Mouse (Mus musculus) hindbrain, postnatal 0 days (tissue): ENCODE measurements around the gene Habp2. TPM values are rescaled to one million over a fixed set of nuclear protein-coding genes. Genes with fewer than 3 reads are reported as not detected.

Source experiments
- ATAC-seq: fragments of 200-750 bp; cut with Nextera tagmentation; 2 replicates; pipeline ENCODE4 v1.8.0; 2017; ENCODE audit warnings: mild to moderate bottlenecking, moderate TSS enrichment, moderate library complexity
- DNase-seq: peaks from one replicate; pipeline ENCODE4 v3.0.0-alpha.2; 2015; ENCODE audit warnings: low spot score
- H3K27ac ChIP-seq: fragments of 300-500 bp; sonication (generic); 2 replicates; pipeline ENCODE4 v1.5.1; 2014; ENCODE audit warnings: mild to moderate bottlenecking
- H3K27me3 ChIP-seq: fragments of 300-500 bp; sonication (generic); 2 replicates; pipeline ENCODE4 v1.6.1; 2014; ENCODE audit warnings: low read length, mixed read lengths; ENCODE audit not compliant: insufficient read depth
- H3K36me3 ChIP-seq: fragments of 300-500 bp; sonication (generic); 2 replicates; pipeline ENCODE4 v1.6.1; 2014; ENCODE audit warnings: low read length, mixed read lengths; ENCODE audit not compliant: insufficient read depth
- H3K4me1 ChIP-seq: fragments of 300-500 bp; sonication (generic); 2 replicates; pipeline ENCODE4 v1.6.1; 2014; ENCODE audit warnings: antibody characterized with exemption, low read length, mixed read lengths; ENCODE audit not compliant: insufficient read depth
- H3K4me2 ChIP-seq: fragments of 300-500 bp; sonication (generic); 2 replicates; pipeline ENCODE4 v1.6.1; 2014; ENCODE audit warnings: low read depth, mild to moderate bottlenecking, low read length, moderate library complexity, mixed read lengths
- H3K4me3 ChIP-seq: fragments of 300-500 bp; sonication (generic); 2 replicates; pipeline ENCODE4 v1.5.1; 2014; ENCODE audit warnings: low read length
- H3K9ac ChIP-seq: fragments of 300-500 bp; sonication (generic); replicated peaks from 2 replicates; pipeline ENCODE4 v1.6.1; 2014; ENCODE audit warnings: mild to moderate bottlenecking, low read length, moderate library complexity, mixed read lengths
- H3K9me3 ChIP-seq: fragments of 300-500 bp; sonication (generic); 2 replicates; pipeline ENCODE4 v1.6.1; 2016; ENCODE audit warnings: low read length, mixed read lengths
- CTCF ChIP-seq: IDR thresholded peaks from 2 replicates; pipeline ENCODE4 v1.5.1; 2016; ENCODE audit warnings: antibody characterized with exemption, control low read depth, low read depth
- WGBS: fragments of 180-500 bp; shearing (Covaris S2); extraction: QIAGEN DNeasy Blood & Tissue Kit; methylation state at CpG from one replicate; pipeline ENCODE4 v1.1.7; 2014; 5-methylcytosine and 5-hydroxymethylcytosine counted together
- polyA plus RNA-seq: library from polyadenylated mRNA; unstranded; fragments of >200 nt; fragmentation: Nextera tagmentation; extraction: Ambion mirVana; gene quantifications from 2 replicates; pipeline ENCODE4 v1.2.1, GENCODE M21; 2015
- total RNA-seq: library from RNA; depleted of rRNA; stranded (reverse); fragments of >200 nt; gene quantifications from 2 replicates; pipeline ENCODE4 v1.2.3, GENCODE M21; 2014; rRNA removed

The Habp2 gene
- not detected in 2 replicates for total RNA-seq
- polyA plus RNA-seq: not detected in 2 replicates

DNA sequence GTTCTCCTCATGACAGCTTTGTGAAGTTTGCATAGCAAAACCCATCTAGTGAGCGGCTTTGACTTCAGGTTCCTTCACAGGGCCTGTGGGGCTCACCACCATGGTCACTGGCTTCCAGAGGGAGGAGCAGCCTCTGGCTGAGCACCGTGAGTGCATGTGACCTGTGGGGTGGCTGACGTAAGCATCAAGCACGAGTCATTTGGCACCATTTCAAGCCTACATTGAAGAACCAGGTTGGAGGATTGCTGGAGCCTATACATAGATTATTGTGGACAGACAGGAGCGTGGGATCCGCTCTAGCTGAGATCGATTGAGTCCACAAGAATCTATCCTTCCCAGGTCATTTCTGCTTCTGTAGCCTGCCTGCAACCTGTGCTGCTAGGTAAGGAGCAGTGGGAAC, at the start of gene Habp2:
Gene Habp2 (plus strand): TSS at position 272 of the 400 bp plus-strand sequence.
- WGBS: 70% methylated on average over 7 of the region's 7 CpGs

GRCm38 (mm10) chr19:56238501-56238900, 48.4 kb upstream of the Habp2 start:
- DNase-seq (no peak), ATAC-seq (no peak)
- Histone ChIP-seq H3K27me3 (no peaks in the 10 kb centered on the region), H3K36me3 (no peaks in the 10 kb centered on the region), H3K9ac (no peak overlapping the region), H3K4me3 (no peak overlapping the region), H3K9me3 (no peaks in the 10 kb centered on the region), H3K4me2 (no peak overlapping the region), H3K27ac (no peak overlapping the region), H3K4me1 (no peaks in the 10 kb centered on the region)
- WGBS: 62% methylated on average over 4 of the region's 4 CpGs
- TF ChIP-seq CTCF: no peak

More for the DNA sequence above, at the start of gene Habp2:
- DNase-seq (no peak), ATAC-seq (no peak)
- no peak within 1 kb of the TSS for H3K4me3 ChIP-seq
- no peak for TF ChIP-seq CTCF
- no peak within 1 kb of the TSS for H3K4me2 ChIP-seq
- H3K4me1 ChIP-seq: no peaks in the 10 kb centered on the region
- H3K9ac ChIP-seq: no peak within 1 kb of the TSS
- H3K27ac ChIP-seq: no peak within 1 kb of the TSS
- H3K36me3 ChIP-seq: no peaks in the 10 kb centered on the region
- no peaks in the 10 kb centered on the region for H3K9me3 ChIP-seq
- no peaks in the 10 kb centered on the region for H3K27me3 ChIP-seq

DNA sequence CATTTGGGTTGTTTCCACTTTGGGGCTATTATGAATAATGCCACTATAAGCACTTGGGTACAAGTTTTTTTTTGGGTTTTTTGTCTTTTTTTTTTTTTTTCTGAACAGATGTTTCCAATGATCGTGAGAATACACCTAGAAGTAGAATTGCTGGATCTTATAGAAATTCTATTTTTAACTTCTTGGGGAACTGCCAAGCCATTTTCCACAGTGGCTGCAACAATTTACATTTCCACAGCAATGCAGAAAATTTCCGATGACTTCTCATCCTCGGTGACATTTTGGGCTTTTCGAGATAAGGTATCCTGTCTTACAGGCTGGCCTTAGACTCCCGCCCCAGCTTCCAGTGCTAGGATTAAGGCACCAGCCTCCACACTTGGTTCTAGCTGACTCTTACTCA, 41.7 kb upstream of the Habp2 start:
- H3K9ac ChIP-seq: no peak overlapping the region
- 80% methylated on average over 5 of the region's 5 CpGs for WGBS
- H3K9me3 ChIP-seq: no peaks in the 10 kb centered on the region
- no peak for DNase-seq
- no peak overlapping the region for H3K27ac ChIP-seq
- no peak overlapping the region for H3K4me3 ChIP-seq
- no peaks in the 10 kb centered on the region for H3K36me3 ChIP-seq
- no peaks in the 10 kb centered on the region for H3K4me1 ChIP-seq
- H3K4me2 ChIP-seq: no peak overlapping the region
- H3K27me3 ChIP-seq: no peaks in the 10 kb centered on the region
- no peak for ATAC-seq
- no peak for TF ChIP-seq CTCF

GRCm38 (mm10) chr19:56252815-56253214, 34.1 kb upstream of the Habp2 start:
- Histone ChIP-seq H3K4me1 (no peaks in the 10 kb centered on the region), H3K36me3 (no peaks in the 10 kb centered on the region), H3K27ac (no peak overlapping the region), H3K9me3 (no peaks in the 10 kb centered on the region), H3K9ac (no peak overlapping the region), H3K27me3 (no peaks in the 10 kb centered on the region), H3K4me3 (no peak overlapping the region), H3K4me2 (no peak overlapping the region)
- no peak for TF ChIP-seq CTCF
- DNase-seq: no peak
- ATAC-seq: no peak
- WGBS: 76% methylated on average over 4 of the region's 4 CpGs

DNA sequence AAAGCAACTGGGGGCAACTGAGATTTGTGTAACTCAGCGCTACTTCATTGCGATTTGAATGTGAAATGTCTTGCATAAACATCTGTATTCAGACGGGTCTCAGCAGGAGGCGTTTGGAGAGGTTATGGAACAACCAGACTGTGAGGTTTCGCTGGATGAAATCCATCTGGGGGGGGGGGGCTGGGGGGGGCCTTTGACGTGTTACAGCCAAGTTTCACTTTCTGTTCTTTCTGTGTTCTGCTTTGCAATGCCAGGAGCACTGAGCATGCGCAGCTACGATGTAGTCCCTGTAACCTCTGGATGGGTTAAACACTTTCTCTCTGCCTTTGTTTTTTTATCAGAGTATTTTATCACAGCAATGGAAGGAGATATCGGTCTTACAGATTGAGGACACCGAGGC, 33.7 kb upstream of the Habp2 start:
- WGBS: 66% methylated on average over 10 of the region's 10 CpGs
- Histone ChIP-seq H3K27ac (no peak overlapping the region), H3K4me1 (no peaks in the 10 kb centered on the region), H3K27me3 (no peaks in the 10 kb centered on the region), H3K9ac (no peak overlapping the region), H3K4me3 (no peak overlapping the region), H3K4me2 (no peak overlapping the region), H3K9me3 (no peaks in the 10 kb centered on the region), H3K36me3 (no peaks in the 10 kb centered on the region)
- ATAC-seq: no peak
- no peak for TF ChIP-seq CTCF
- no peak for DNase-seq

GRCm38 (mm10) chr19:56254751-56255150, 32.2 kb upstream of the Habp2 start:
- ATAC-seq (no peak), DNase-seq (no peak)
- no peaks in the 10 kb centered on the region for H3K4me1 ChIP-seq
- H3K27me3 ChIP-seq: no peaks in the 10 kb centered on the region
- 48% methylated on average over 7 of the region's 7 CpGs for WGBS
- H3K4me2 ChIP-seq: no peak overlapping the region
- no peak overlapping the region for H3K4me3 ChIP-seq
- no peaks in the 10 kb centered on the region for H3K9me3 ChIP-seq
- no peak overlapping the region for H3K9ac ChIP-seq
- no peaks in the 10 kb centered on the region for H3K36me3 ChIP-seq
- H3K27ac ChIP-seq: no peak overlapping the region
- TF ChIP-seq CTCF: peak; percentile 60

- no peak overlapping the region for H3K4me2 ChIP-seq
- DNase-seq (peak; percentile 82), ATAC-seq (no peak)
- 17% methylated on average over 3 of the region's 3 CpGs for WGBS
- H3K9ac ChIP-seq: no peak overlapping the region
- H3K36me3 ChIP-seq: no peaks in the 10 kb centered on the region
- no peaks in the 10 kb centered on the region for H3K27me3 ChIP-seq
- no peaks in the 10 kb centered on the region for H3K4me1 ChIP-seq
- H3K9me3 ChIP-seq: no peaks in the 10 kb centered on the region
- TF ChIP-seq CTCF: peak; percentile 94
- no peak overlapping the region for H3K27ac ChIP-seq
- H3K4me3 ChIP-seq: no peak overlapping the region
Measured at GRCm38 (mm10) chr19:56255506-56255905, 31.4 kb upstream of the Habp2 start.
